Mouse (Mus musculus): ENCODE data around the gene Mta1. TPM values are rescaled to one million over a fixed set of nuclear protein-coding genes. Genes with fewer than 3 reads are reported as not detected.

Gene Mta1
- polyA plus RNA-seq, 1 experiment: 90.8 TPM

- peaks cover 15% of the 10 kb centered on the region for H3K36me3 ChIP-seq (ENCODE audit: control insufficient read depth, insufficient read depth)
- H3ac ChIP-seq (ENCODE audit: control insufficient read depth, insufficient read length, low read depth): peak overlapping the region; percentile 14
- TF ChIP-seq USF1 (IDR thresholded peaks at IDR 0.05; ENCODE audit: low read depth) (no peak), MAX (IDR thresholded peaks at IDR 0.05) (no peak), MYOG (IDR thresholded peaks at IDR 0.05; ENCODE audit: control insufficient read depth, extremely low read depth, insufficient read length) (no peak), CEBPB (IDR thresholded peaks at IDR 0.05; ENCODE audit: low read depth) (no peak), MYOD1 (IDR thresholded peaks at IDR 0.05; ENCODE audit: control insufficient read depth, insufficient read length, low read depth) (no peak), FOSL1 (IDR thresholded peaks at IDR 0.05; ENCODE audit: insufficient read depth, low read length, poor library complexity, severe bottlenecking) (no peak)
- peaks cover 11% of the 10 kb centered on the region for H3K79me3 ChIP-seq (ENCODE audit: low read depth)
- H3K27me3 ChIP-seq (ENCODE audit: control insufficient read depth, insufficient read depth, insufficient read length): no peaks in the 10 kb centered on the region
- peak overlapping the region; percentile 72 for H3K4me3 ChIP-seq (ENCODE audit: insufficient read depth, poor library complexity, severe bottlenecking)
- H3K79me2 ChIP-seq (ENCODE audit: control insufficient read depth, insufficient read depth): peaks cover 41% of the 10 kb centered on the region
Observed at GRCm38 (mm10) chr12:113152991-113153525, 55.0 kb downstream of the Mta1 start.

- Histone ChIP-seq H3K27me3 (ENCODE audit: control insufficient read depth, insufficient read depth, insufficient read length) (no peaks in the 10 kb centered on the region), H3K79me3 (ENCODE audit: low read depth) (peaks cover 11% of the 10 kb centered on the region), H3K79me2 (ENCODE audit: control insufficient read depth, insufficient read depth) (peaks cover 42% of the 10 kb centered on the region), H3ac (ENCODE audit: control insufficient read depth, insufficient read length, low read depth) (no peak overlapping the region), H3K4me3 (ENCODE audit: insufficient read depth, poor library complexity, severe bottlenecking) (no peak overlapping the region), H3K36me3 (ENCODE audit: control insufficient read depth, insufficient read depth) (peaks cover 15% of the 10 kb centered on the region)
- TF ChIP-seq MYOD1 (IDR thresholded peaks at IDR 0.05; ENCODE audit: control insufficient read depth, insufficient read length, low read depth) (no peak), CEBPB (IDR thresholded peaks at IDR 0.05; ENCODE audit: low read depth) (no peak), MYOG (IDR thresholded peaks at IDR 0.05; ENCODE audit: control insufficient read depth, extremely low read depth, insufficient read length) (no peak), CTCF (IDR thresholded peaks at IDR 0.05; ENCODE audit: control insufficient read depth, insufficient read depth, insufficient read length) (no peak), USF1 (IDR thresholded peaks at IDR 0.05; ENCODE audit: low read depth) (no peak), FOSL1 (IDR thresholded peaks at IDR 0.05; ENCODE audit: insufficient read depth, low read length, poor library complexity, severe bottlenecking) (no peak), MAX (IDR thresholded peaks at IDR 0.05) (no peak)
Observed at GRCm38 (mm10) chr12:113153971-113154370, 55.9 kb downstream of the Mta1 start.

- Histone ChIP-seq H3ac (ENCODE audit: control insufficient read depth, insufficient read length, low read depth) (no peak overlapping the region), H3K4me3 (ENCODE audit: insufficient read depth, poor library complexity, severe bottlenecking) (no peak overlapping the region), H3K36me3 (ENCODE audit: control insufficient read depth, insufficient read depth) (peaks cover 15% of the 10 kb centered on the region), H3K79me2 (ENCODE audit: control insufficient read depth, insufficient read depth) (peaks cover 42% of the 10 kb centered on the region), H3K79me3 (ENCODE audit: low read depth) (peaks cover 11% of the 10 kb centered on the region), H3K27me3 (ENCODE audit: control insufficient read depth, insufficient read depth, insufficient read length) (no peaks in the 10 kb centered on the region)
- no peak for TF ChIP-seq MAX (IDR thresholded peaks at IDR 0.05)
- no peak for TF ChIP-seq CEBPB (IDR thresholded peaks at IDR 0.05; ENCODE audit: low read depth)
- TF ChIP-seq MYOG (IDR thresholded peaks at IDR 0.05; ENCODE audit: control insufficient read depth, extremely low read depth, insufficient read length): no peak
- no peak for TF ChIP-seq MYOD1 (IDR thresholded peaks at IDR 0.05; ENCODE audit: control insufficient read depth, insufficient read length, low read depth)
- no peak for TF ChIP-seq FOSL1 (IDR thresholded peaks at IDR 0.05; ENCODE audit: insufficient read depth, low read length, poor library complexity, severe bottlenecking)
Observed at GRCm38 (mm10) chr12:113154747-113155075, 56.6 kb downstream of the Mta1 start.

- TF ChIP-seq MYOG (IDR thresholded peaks at IDR 0.05; ENCODE audit: control insufficient read depth, extremely low read depth, insufficient read length) (no peak), MAX (IDR thresholded peaks at IDR 0.05) (no peak), USF1 (IDR thresholded peaks at IDR 0.05; ENCODE audit: low read depth) (no peak), CEBPB (IDR thresholded peaks at IDR 0.05; ENCODE audit: low read depth) (no peak), FOSL1 (IDR thresholded peaks at IDR 0.05; ENCODE audit: insufficient read depth, low read length, poor library complexity, severe bottlenecking) (no peak), MYOD1 (IDR thresholded peaks at IDR 0.05; ENCODE audit: control insufficient read depth, insufficient read length, low read depth) (no peak), CTCF (IDR thresholded peaks at IDR 0.05; ENCODE audit: control insufficient read depth, insufficient read depth, insufficient read length) (no peak)
- peaks cover 11% of the 10 kb centered on the region for H3K79me3 ChIP-seq (ENCODE audit: low read depth)
- peak overlapping the region; percentile 6 for H3K4me3 ChIP-seq (ENCODE audit: insufficient read depth, poor library complexity, severe bottlenecking)
- H3ac ChIP-seq (ENCODE audit: control insufficient read depth, insufficient read length, low read depth): peak overlapping the region; percentile 1
- H3K36me3 ChIP-seq (ENCODE audit: control insufficient read depth, insufficient read depth): peaks cover 15% of the 10 kb centered on the region
- H3K27me3 ChIP-seq (ENCODE audit: control insufficient read depth, insufficient read depth, insufficient read length): no peaks in the 10 kb centered on the region
- H3K79me2 ChIP-seq (ENCODE audit: control insufficient read depth, insufficient read depth): peaks cover 42% of the 10 kb centered on the region
Observed at GRCm38 (mm10) chr12:113155076-113155771, 57.1 kb downstream of the Mta1 start.

- TF ChIP-seq MYOD1 (IDR thresholded peaks at IDR 0.05; ENCODE audit: control insufficient read depth, insufficient read length, low read depth): no peak
- TF ChIP-seq MYOG (IDR thresholded peaks at IDR 0.05; ENCODE audit: control insufficient read depth, extremely low read depth, insufficient read length): no peak
- no peak for TF ChIP-seq CEBPB (IDR thresholded peaks at IDR 0.05; ENCODE audit: low read depth)
- TF ChIP-seq MAX (IDR thresholded peaks at IDR 0.05): peak; percentile 25
- TF ChIP-seq USF1 (IDR thresholded peaks at IDR 0.05; ENCODE audit: low read depth): no peak
- TF ChIP-seq FOSL1 (IDR thresholded peaks at IDR 0.05; ENCODE audit: insufficient read depth, low read length, poor library complexity, severe bottlenecking): no peak
- TF ChIP-seq CTCF (IDR thresholded peaks at IDR 0.05; ENCODE audit: control insufficient read depth, insufficient read depth, insufficient read length): peak; percentile 93
- Histone ChIP-seq H3K79me3 (ENCODE audit: low read depth) (peaks cover 11% of the 10 kb centered on the region), H3ac (ENCODE audit: control insufficient read depth, insufficient read length, low read depth) (peak within 1 kb of the TSS; percentile 85), H3K79me2 (ENCODE audit: control insufficient read depth, insufficient read depth) (peaks cover 42% of the 10 kb centered on the region), H3K4me3 (ENCODE audit: insufficient read depth, poor library complexity, severe bottlenecking) (peak within 1 kb of the TSS; percentile 72), H3K27me3 (ENCODE audit: control insufficient read depth, insufficient read depth, insufficient read length) (no peaks in the 10 kb centered on the region), H3K36me3 (ENCODE audit: control insufficient read depth, insufficient read depth) (peaks cover 15% of the 10 kb centered on the region)
Observed at GRCm38 (mm10) chr12:113155887-113156539, 57.9 kb downstream of the Mta1 start, which contains the start of gene Tedc1. Tedc1 (plus strand) TSS chr12:113156421.
